Mouse (Mus musculus): ENCODE measurements around the gene Lrp10. TPM values are rescaled to one million over a fixed set of nuclear protein-coding genes. Genes with fewer than 3 reads are reported as not detected.

Lrp10 gene
- polyA plus RNA-seq (2015; fragmentation: Nextera tagmentation; extraction: Ambion mirVana) = 56.2 and 58.1 TPM in 2 replicates

DNA sequence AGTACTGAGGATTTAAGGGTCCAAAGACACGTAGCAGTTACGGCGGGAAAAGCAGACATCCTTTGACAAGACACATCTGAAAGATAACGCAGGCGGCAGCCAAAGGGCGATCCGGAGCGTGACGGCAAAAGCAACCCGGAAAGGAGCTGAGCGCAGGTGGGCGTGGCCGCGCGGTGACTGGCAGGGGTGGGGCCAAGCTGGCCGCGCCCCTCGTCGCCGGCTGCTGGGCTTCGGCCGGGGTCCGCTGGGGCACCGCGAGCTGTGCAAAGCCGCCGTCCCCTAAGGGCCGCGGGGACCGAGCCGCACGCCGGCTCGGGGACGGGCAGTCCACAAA lies at the start of gene Lrp10:
Lrp10 (plus strand) TSS at position 179 of the 334 bp plus-strand sequence.

DNA sequence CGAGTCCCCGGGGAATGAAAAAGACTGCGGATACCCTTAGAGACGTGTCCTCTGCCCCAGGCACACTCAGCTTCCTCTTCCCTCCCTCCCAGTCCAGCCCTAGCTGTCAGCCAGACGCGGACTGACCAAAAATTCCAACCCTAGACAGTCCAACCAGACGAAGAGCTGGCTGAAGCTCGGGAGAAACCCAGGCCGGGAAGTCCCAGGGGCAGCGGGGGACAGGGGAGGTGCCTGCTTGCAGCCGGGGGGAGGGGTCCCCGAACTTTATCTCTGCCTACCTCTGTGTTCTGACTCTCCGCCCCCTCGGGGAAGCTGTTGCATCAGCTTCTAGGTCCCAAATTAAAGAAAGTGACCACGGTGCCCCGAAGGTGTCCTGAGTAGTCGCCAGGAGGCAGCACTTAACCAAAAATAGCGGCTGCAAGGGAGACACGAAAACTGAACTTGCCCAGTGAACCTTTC lies 46.3 kb upstream of the Lrp10 start, which contains the start of gene Slc7a7:
Slc7a7 (minus strand) TSS at position 158 of the 459 bp plus-strand sequence.

DNA sequence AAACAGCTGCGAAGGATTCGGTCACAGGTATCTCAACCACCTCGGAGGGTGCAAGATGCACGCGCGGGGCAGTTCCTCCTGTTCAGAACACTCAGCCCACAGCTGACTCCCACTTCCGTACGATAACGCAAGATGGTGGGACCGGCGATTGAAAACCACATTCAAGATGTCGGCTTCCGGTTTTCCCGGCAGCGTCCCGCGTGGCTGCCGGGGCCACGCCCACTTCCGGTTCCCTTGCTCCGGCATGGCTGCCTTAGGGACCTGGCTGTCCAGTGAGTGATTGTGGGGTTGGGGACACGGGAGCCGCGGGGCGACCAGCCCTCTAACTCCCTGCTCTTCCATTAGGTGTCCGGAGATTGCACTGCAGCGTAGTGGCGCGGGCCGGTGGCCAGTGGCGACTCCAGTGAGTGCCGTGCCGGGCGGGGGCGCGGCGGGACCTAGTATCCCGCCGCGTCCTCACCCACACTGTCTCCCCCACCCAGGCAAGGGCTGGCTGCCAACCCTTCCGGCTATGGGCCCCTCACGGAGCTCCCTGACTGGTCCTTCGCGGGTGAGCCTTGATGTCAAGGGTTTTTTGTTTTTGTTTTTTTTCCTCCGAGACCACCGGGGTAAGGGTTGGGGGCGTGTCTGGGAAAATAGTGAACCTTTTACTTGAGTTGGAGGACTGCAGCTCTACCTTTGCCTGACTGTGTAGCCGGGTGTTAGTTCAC lies 37.1 kb upstream of the Lrp10 start, which contains the start of gene Mrpl52:
Mrpl52 (plus strand) TSS at position 221 of the 710 bp plus-strand sequence.

DNA sequence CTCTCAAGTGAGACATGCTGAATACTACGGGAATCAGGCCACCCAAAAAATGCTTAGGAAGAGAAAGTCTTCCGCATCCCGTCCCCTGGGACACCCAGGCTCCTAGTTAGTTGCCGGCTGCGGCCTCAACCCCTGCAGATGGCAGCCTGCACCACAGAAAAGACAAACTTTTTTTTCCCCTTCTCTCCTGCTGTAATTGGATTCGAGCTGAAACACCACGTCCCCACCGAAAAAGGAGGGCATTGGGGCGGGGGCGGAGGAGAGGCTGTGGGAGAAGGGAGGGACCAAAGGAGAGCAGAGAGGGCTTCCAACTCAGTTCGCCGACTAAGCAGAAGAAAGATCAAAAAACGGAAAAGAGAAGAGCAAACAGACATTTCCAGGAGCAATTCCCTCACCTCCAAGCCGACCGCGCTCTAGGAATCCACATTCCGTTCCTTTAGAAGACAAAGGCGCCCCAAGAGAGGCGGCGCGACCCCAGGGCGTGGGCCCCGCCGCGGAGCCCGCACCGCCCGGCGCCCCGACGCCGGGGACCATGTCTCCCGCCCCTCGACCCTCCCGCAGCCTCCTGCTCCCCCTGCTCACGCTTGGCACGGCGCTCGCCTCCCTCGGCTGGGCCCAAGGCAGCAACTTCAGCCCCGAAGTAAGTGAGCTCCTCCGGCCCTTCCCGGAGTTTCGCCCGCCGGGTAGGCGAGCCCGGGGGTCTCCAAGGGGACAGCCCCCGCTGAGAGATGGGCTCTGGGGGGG lies 32.4 kb upstream of the Lrp10 start, which contains the start of gene Mmp14:
Mmp14 (plus strand) TSS at position 279 of the 744 bp plus-strand sequence.

DNA sequence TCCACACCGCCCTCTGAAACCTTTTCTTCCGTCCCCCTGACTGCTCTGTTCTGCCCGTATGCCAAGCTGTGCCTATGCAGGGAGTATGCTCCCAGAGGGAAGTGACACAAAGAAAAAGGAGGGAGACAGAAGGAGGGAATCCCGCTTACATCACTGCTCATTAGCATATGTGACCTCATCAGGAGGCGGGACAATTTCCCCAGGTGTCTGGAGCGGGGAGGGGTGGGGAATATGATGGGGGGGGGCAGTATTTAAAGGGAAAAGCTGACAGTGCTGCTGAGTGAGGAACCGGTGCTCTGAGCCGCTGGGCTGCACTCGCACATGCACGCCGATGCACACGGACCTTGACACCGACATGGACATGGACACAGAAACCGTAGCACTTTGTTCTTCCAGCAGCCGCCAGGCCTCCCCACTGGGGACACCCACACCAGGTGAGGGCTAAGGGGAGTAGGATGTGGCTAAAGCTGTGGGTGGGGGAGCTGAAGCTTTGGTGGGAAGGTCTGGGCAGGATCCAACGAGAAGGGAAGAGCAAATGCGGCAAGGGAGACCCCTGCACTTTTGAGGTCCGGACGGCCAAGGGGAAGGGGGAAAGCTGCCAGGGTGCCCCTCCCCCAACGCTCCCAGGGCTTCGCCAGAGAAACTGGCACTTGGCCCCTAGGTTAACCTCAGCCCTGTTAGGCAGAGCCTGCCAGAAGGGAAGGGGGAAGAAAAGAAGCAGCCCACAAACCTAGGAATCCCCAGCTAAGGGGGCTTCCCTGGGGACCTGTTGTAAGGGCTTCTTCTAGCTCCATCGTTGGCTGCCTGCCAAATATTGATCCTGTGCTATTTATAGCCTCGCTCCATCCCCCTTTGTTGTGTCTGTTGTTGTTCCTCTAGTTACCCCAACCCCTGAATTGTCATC lies 12.3 kb downstream of the Lrp10 start, which contains the start of gene Rem2:
Rem2 (plus strand) TSS at position 160 of the 904 bp plus-strand sequence.

Other genes with a start within 250 kb of the Lrp10 start
- gene Dad1, start 210.0 kb upstream of the Lrp10 start, polyA plus RNA-seq (2015; fragmentation: Nextera tagmentation; extraction: Ambion mirVana) = 405 and 418 TPM in 2 replicates
- 54.0 and 62.6 TPM in 2 replicates for gene Abhd4, start 209.9 kb upstream of the Lrp10 start, polyA plus RNA-seq (2015; fragmentation: Nextera tagmentation; extraction: Ambion mirVana)
- not detected in 2 replicates for gene Olfr49, start 179.2 kb upstream of the Lrp10 start, polyA plus RNA-seq (2015; fragmentation: Nextera tagmentation; extraction: Ambion mirVana)
- gene Oxa1l, start 103.3 kb upstream of the Lrp10 start, polyA plus RNA-seq (2015; fragmentation: Nextera tagmentation; extraction: Ambion mirVana) = 26.3 and 30.1 TPM in 2 replicates
- gene Slc7a7, start 46.4 kb upstream of the Lrp10 start, polyA plus RNA-seq (2015; fragmentation: Nextera tagmentation; extraction: Ambion mirVana) = 3.8 and 5.9 TPM in 2 replicates
- 256 and 276 TPM in 2 replicates for gene Mrpl52, start 37.2 kb upstream of the Lrp10 start, polyA plus RNA-seq (2015; fragmentation: Nextera tagmentation; extraction: Ambion mirVana)
- gene Mmp14, start 32.5 kb upstream of the Lrp10 start, polyA plus RNA-seq (2015; fragmentation: Nextera tagmentation; extraction: Ambion mirVana) = 124 and 133 TPM in 2 replicates
- 0.18 TPM in 1 of 2 replicates, not detected in the other for gene Rem2, start 12.0 kb downstream of the Lrp10 start, polyA plus RNA-seq (2015; fragmentation: Nextera tagmentation; extraction: Ambion mirVana)
- gene Prmt5, start 53.4 kb downstream of the Lrp10 start, polyA plus RNA-seq (2015; fragmentation: Nextera tagmentation; extraction: Ambion mirVana) = 37.8 and 39.1 TPM in 2 replicates
- 24.3 and 25.7 TPM in 2 replicates for gene Haus4, start 90.5 kb downstream of the Lrp10 start, polyA plus RNA-seq (2015; fragmentation: Nextera tagmentation; extraction: Ambion mirVana)
- 42.4 and 43.2 TPM in 2 replicates for gene Ajuba, start 113.4 kb downstream of the Lrp10 start, polyA plus RNA-seq (2015; fragmentation: Nextera tagmentation; extraction: Ambion mirVana)
- gene 4931414P19Rik, start 141.9 kb downstream of the Lrp10 start, polyA plus RNA-seq (2015; fragmentation: Nextera tagmentation; extraction: Ambion mirVana) = 2.8 and 3.5 TPM in 2 replicates
- 266 and 296 TPM in 2 replicates for gene Psmb5, start 153.9 kb downstream of the Lrp10 start, polyA plus RNA-seq (2015; fragmentation: Nextera tagmentation; extraction: Ambion mirVana)
- not detected in 2 replicates for gene Psmb11, start 157.3 kb downstream of the Lrp10 start, polyA plus RNA-seq (2015; fragmentation: Nextera tagmentation; extraction: Ambion mirVana)
- not detected in 2 replicates for gene Gm17606, start 176.8 kb downstream of the Lrp10 start, polyA plus RNA-seq (2015; fragmentation: Nextera tagmentation; extraction: Ambion mirVana)
- 0.59 and 0.66 TPM in 2 replicates for gene Cdh24, start 177.2 kb downstream of the Lrp10 start, polyA plus RNA-seq (2015; fragmentation: Nextera tagmentation; extraction: Ambion mirVana)
- 57.6 and 58.6 TPM in 2 replicates for gene 1700123O20Rik, start 222.1 kb downstream of the Lrp10 start, polyA plus RNA-seq (2015; fragmentation: Nextera tagmentation; extraction: Ambion mirVana)
- gene Acin1, start 222.8 kb downstream of the Lrp10 start, polyA plus RNA-seq (2015; fragmentation: Nextera tagmentation; extraction: Ambion mirVana) = 50.8 and 54.6 TPM in 2 replicates
- gene Gm29776, start 234.7 kb downstream of the Lrp10 start, polyA plus RNA-seq (2015; fragmentation: Nextera tagmentation; extraction: Ambion mirVana) = 0.13 TPM in 1 of 2 replicates, not detected in the other
- 0.10 TPM in 1 of 2 replicates, not detected in the other for gene Cebpe, start 248.0 kb downstream of the Lrp10 start, polyA plus RNA-seq (2015; fragmentation: Nextera tagmentation; extraction: Ambion mirVana)

Data from urinary bladder, postnatal 0 days (tissue).